Mouse (Mus musculus) olfactory bulb, adult 2 months (tissue): ENCODE measurements around the gene Evc2. TPM values are rescaled to one million over a fixed set of nuclear protein-coding genes. Genes with fewer than 3 reads are reported as not detected.

Experiments
- H3K27ac ChIP-seq: fragments of 200-500 bp; 2 replicates; pipeline ENCODE4 v1.5.1; 2012; ENCODE audit warnings: low read depth, low read length; ENCODE audit not compliant: insufficient read depth
- H3K4me1 ChIP-seq: fragments of 200-500 bp; 2 replicates; pipeline ENCODE4 v1.6.1; 2012; ENCODE audit warnings: low read length; ENCODE audit not compliant: control insufficient read depth, insufficient read depth
- H3K4me3 ChIP-seq: fragments of 200-500 bp; 2 replicates; pipeline ENCODE4 v1.5.1; 2012; ENCODE audit warnings: mild to moderate bottlenecking, low read depth, low read length, moderate library complexity; ENCODE audit not compliant: insufficient read depth
- CTCF ChIP-seq: fragments of 200-500 bp; IDR thresholded peaks from 2 replicates; pipeline ENCODE4 v1.5.1; 2012; ENCODE audit warnings: low read depth, mild to moderate bottlenecking, low read length, moderate library complexity; ENCODE audit not compliant: insufficient read depth
- POLR2A ChIP-seq: fragments of 200-500 bp; IDR thresholded peaks from 2 replicates; pipeline ENCODE4 v1.6.1; 2012; ENCODE audit warnings: mild to moderate bottlenecking, low read depth, low read length, moderate library complexity; ENCODE audit not compliant: insufficient read depth
- WGBS: fragments of 180-500 bp; shearing (Covaris S2); methylation state at CpG from one replicate; pipeline ENCODE4 v1.1.7; 2018; 5-methylcytosine and 5-hydroxymethylcytosine counted together
- polyA plus RNA-seq: library from polyadenylated mRNA; stranded (reverse); fragments of >200 nt; gene quantifications from 2 replicates; pipeline ENCODE4 v1.2.4, GENCODE M21; 2012; ENCODE audit warnings: low replicate concordance; ENCODE audit not compliant: missing spikeins, insufficient read depth, insufficient read length

The Evc2 gene
- polyA plus RNA-seq: not detected in 2 replicates

- Histone ChIP-seq H3K4me3 (peak within 1 kb of the TSS; percentile 52), H3K27ac (no peak within 1 kb of the TSS)
- TF ChIP-seq CTCF (no peak), POLR2A (no peak)
Measured at GRCm38 (mm10) chr5:37338288-37338687, at the start of gene Evc2. Evc2 (plus strand) TSS chr5:37338499.

GRCm38 (mm10) chr5:37289236-37289635 is 49.1 kb upstream of the Evc2 start:
- Histone ChIP-seq H3K27ac (no peak overlapping the region), H3K4me3 (no peak overlapping the region), H3K4me1 (peaks cover 4% of the 10 kb centered on the region; the same call in 1 of the 2 replicates)
- no peak for TF ChIP-seq CTCF
- no peak for TF ChIP-seq POLR2A
- 22% methylated on average over 3 of the region's 3 CpGs for WGBS

More at GRCm38 (mm10) chr5:37338288-37338687, at the start of gene Evc2:
- under 1% methylated on average over 27 of the region's 27 CpGs for WGBS
- peaks cover 24% of the 10 kb centered on the region for H3K4me1 ChIP-seq

- Histone ChIP-seq H3K4me1 (peaks cover 4% of the 10 kb centered on the region; the same call in 1 of the 2 replicates), H3K27ac (no peak overlapping the region), H3K4me3 (no peak overlapping the region)
- no peak for TF ChIP-seq POLR2A
- peak; percentile 73 for TF ChIP-seq CTCF
- 62% methylated on average over 9 of the region's 9 CpGs for WGBS
Measured at GRCm38 (mm10) chr5:37290983-37291382, 47.3 kb upstream of the Evc2 start.

GRCm38 (mm10) chr5:37296717-37297116 is 41.6 kb upstream of the Evc2 start:
- WGBS: 42% methylated on average over 10 of the region's 10 CpGs
- TF ChIP-seq CTCF: no peak
- no peak for TF ChIP-seq POLR2A
- Histone ChIP-seq H3K4me1 (peaks cover 4% of the 10 kb centered on the region; the same call in 1 of the 2 replicates), H3K4me3 (no peak overlapping the region), H3K27ac (no peak overlapping the region)

GRCm38 (mm10) chr5:37298370-37298769 is 39.9 kb upstream of the Evc2 start:
- Histone ChIP-seq H3K4me3 (no peak overlapping the region), H3K27ac (no peak overlapping the region), H3K4me1 (peaks cover 4% of the 10 kb centered on the region; the same call in 1 of the 2 replicates)
- 26% methylated on average over 7 of the region's 7 CpGs for WGBS
- TF ChIP-seq POLR2A (no peak), CTCF (peak; percentile 43; the same call in 1 of the 2 replicates)

- no peak overlapping the region for H3K4me3 ChIP-seq
- no peak overlapping the region for H3K27ac ChIP-seq
- TF ChIP-seq POLR2A (no peak), CTCF (no peak)
- H3K4me1 ChIP-seq: no peaks in the 10 kb centered on the region
- 84% methylated on average over 9 of the region's 9 CpGs for WGBS
Measured at GRCm38 (mm10) chr5:37310026-37310425, 28.3 kb upstream of the Evc2 start.

GRCm38 (mm10) chr5:37312980-37313722 is 25.1 kb upstream of the Evc2 start:
- TF ChIP-seq POLR2A: no peak
- TF ChIP-seq CTCF: no peak
- 94% methylated on average over 12 of the region's 12 CpGs for WGBS
- Histone ChIP-seq H3K4me3 (no peak overlapping the region), H3K27ac (no peak overlapping the region), H3K4me1 (no peaks in the 10 kb centered on the region)

- TF ChIP-seq CTCF (no peak), POLR2A (no peak)
Measured at GRCm38 (mm10) chr5:37318715-37319114, 19.6 kb upstream of the Evc2 start.

GRCm38 (mm10) chr5:37320174-37320573 is 18.1 kb upstream of the Evc2 start:
- Histone ChIP-seq H3K4me1 (no peaks in the 10 kb centered on the region), H3K4me3 (no peak overlapping the region), H3K27ac (no peak overlapping the region)
- TF ChIP-seq POLR2A: no peak
- no peak for TF ChIP-seq CTCF
- 85% methylated on average over 3 of the region's 3 CpGs for WGBS

More at GRCm38 (mm10) chr5:37318715-37319114, 19.6 kb upstream of the Evc2 start:
- no peak overlapping the region for H3K4me3 ChIP-seq
- 93% methylated on average over 6 of the region's 6 CpGs for WGBS
- H3K27ac ChIP-seq: no peak overlapping the region
- H3K4me1 ChIP-seq: no peaks in the 10 kb centered on the region
